Mouse (Mus musculus) midbrain, embryonic 11.5 days (tissue): Measurements from ENCODE around the gene Rars2. TPM values are rescaled to one million over a fixed set of nuclear protein-coding genes. Genes with fewer than 3 reads are reported as not detected.

Source experiments
- ATAC-seq: fragments of 200-750 bp; cut with Nextera tagmentation; 2 replicates; pipeline ENCODE4 v1.8.0; 2017; ENCODE audit warnings: moderate TSS enrichment, moderate library complexity; ENCODE audit not compliant: low FRiP score
- DNase-seq: peaks from one replicate; pipeline ENCODE4 v3.0.0; 2015; ENCODE audit warnings: low spot score; ENCODE audit errors: missing footprints
- H3K27ac ChIP-seq: fragments of 300-500 bp; sonication (generic); 2 replicates; pipeline ENCODE4 v1.5.1; 2014; ENCODE audit warnings: low read depth, low read length
- H3K27me3 ChIP-seq: fragments of 300-500 bp; sonication (generic); 2 replicates; pipeline ENCODE4 v1.6.1; 2014; ENCODE audit warnings: mild to moderate bottlenecking, low read length, moderate library complexity, mixed read lengths; ENCODE audit not compliant: control insufficient read depth, insufficient read depth
- H3K36me3 ChIP-seq: fragments of 300-500 bp; sonication (generic); 2 replicates; pipeline ENCODE4 v1.6.1; 2014; ENCODE audit warnings: mild to moderate bottlenecking, low read length, moderate library complexity, mixed read lengths; ENCODE audit not compliant: control insufficient read depth, insufficient read depth
- H3K4me1 ChIP-seq: fragments of 300-500 bp; sonication (generic); 2 replicates; pipeline ENCODE4 v1.6.1; 2014; ENCODE audit warnings: low read length; ENCODE audit not compliant: control insufficient read depth, insufficient read depth
- H3K4me2 ChIP-seq: fragments of 300-500 bp; sonication (generic); 2 replicates; pipeline ENCODE4 v1.6.1; 2014; ENCODE audit warnings: mild to moderate bottlenecking, moderate library complexity
- H3K4me3 ChIP-seq: fragments of 300-500 bp; sonication (generic); 2 replicates; pipeline ENCODE4 v1.5.1; 2014; ENCODE audit warnings: low read depth, low read length
- H3K9ac ChIP-seq: fragments of 300-500 bp; sonication (generic); 2 replicates; pipeline ENCODE4 v1.6.1; 2014; ENCODE audit warnings: low read length
- H3K9me3 ChIP-seq: fragments of 300-500 bp; sonication (generic); 2 replicates; pipeline ENCODE4 v1.6.1; 2016; ENCODE audit warnings: low read length; ENCODE audit not compliant: control insufficient read depth
- WGBS: fragments of 180-500 bp; shearing (Covaris S2); extraction: QIAGEN DNeasy Blood & Tissue Kit; methylation state at CpG from one replicate; pipeline ENCODE4 v1.1.7; 2014; 5-methylcytosine and 5-hydroxymethylcytosine counted together
- polyA plus RNA-seq: library from polyadenylated mRNA; unstranded; fragments of >200 nt; fragmentation: Nextera tagmentation; extraction: Ambion mirVana; gene quantifications from 2 replicates; pipeline ENCODE4 v1.2.1, GENCODE M21; 2014

The Rars2 gene
- polyA plus RNA-seq, 1 experiment from 2014 or later = 77.3 TPM

GRCm38 (mm10) chr4:34702231-34702630 lies 87.5 kb downstream of the Rars2 start:
- H3K4me3 ChIP-seq = no peak overlapping the region
- H3K27me3 ChIP-seq = no peaks in the 10 kb centered on the region
- H3K36me3 ChIP-seq = no peaks in the 10 kb centered on the region
- no peaks in the 10 kb centered on the region for H3K4me1 ChIP-seq
- no peak overlapping the region for H3K27ac ChIP-seq
- no peak overlapping the region for H3K9ac ChIP-seq
- no peaks in the 10 kb centered on the region for H3K9me3 ChIP-seq
- H3K4me2 ChIP-seq = no peak overlapping the region
- DNase-seq (no peak), ATAC-seq (no peak)
- WGBS = 97% methylated on average over 11 of the region's 11 CpGs

- no peaks in the 10 kb centered on the region for H3K4me1 ChIP-seq
- ATAC-seq = no peak
- no peaks in the 10 kb centered on the region for H3K36me3 ChIP-seq
- no peak overlapping the region for H3K27ac ChIP-seq
- 79% methylated on average over 4 of the region's 4 CpGs for WGBS
- H3K4me2 ChIP-seq = no peak overlapping the region
- H3K9ac ChIP-seq = no peak overlapping the region
- no peak overlapping the region for H3K4me3 ChIP-seq
- H3K9me3 ChIP-seq = no peaks in the 10 kb centered on the region
- DNase-seq = no peak
- H3K27me3 ChIP-seq = no peaks in the 10 kb centered on the region
These were observed 88.3 kb downstream of the Rars2 start for GRCm38 (mm10) chr4:34703029-34703428.

- 78% methylated on average over 3 of the region's 3 CpGs for WGBS
- no peak for ATAC-seq
- H3K4me1 ChIP-seq = no peaks in the 10 kb centered on the region
- no peak overlapping the region for H3K4me3 ChIP-seq
- H3K27me3 ChIP-seq = no peaks in the 10 kb centered on the region
- no peaks in the 10 kb centered on the region for H3K9me3 ChIP-seq
- H3K27ac ChIP-seq = no peak overlapping the region
- H3K9ac ChIP-seq = no peak overlapping the region
- H3K4me2 ChIP-seq = no peak overlapping the region
- H3K36me3 ChIP-seq = no peaks in the 10 kb centered on the region
- DNase-seq = no peak
These were observed 92.5 kb downstream of the Rars2 start for GRCm38 (mm10) chr4:34707248-34707647.

- 80% methylated on average over 3 of the region's 3 CpGs for WGBS
These were observed 93.4 kb downstream of the Rars2 start for GRCm38 (mm10) chr4:34708127-34708526.

More at GRCm38 (mm10) chr4:34708127-34708526, 93.4 kb downstream of the Rars2 start:
- no peak overlapping the region for H3K4me2 ChIP-seq
- H3K27me3 ChIP-seq = no peaks in the 10 kb centered on the region
- no peaks in the 10 kb centered on the region for H3K4me1 ChIP-seq
- no peak overlapping the region for H3K27ac ChIP-seq
- H3K9ac ChIP-seq = no peak overlapping the region
- DNase-seq = no peak
- H3K9me3 ChIP-seq = no peaks in the 10 kb centered on the region
- no peak overlapping the region for H3K4me3 ChIP-seq
- ATAC-seq = no peak
- no peaks in the 10 kb centered on the region for H3K36me3 ChIP-seq

Other genes starting within 250 kb of the Rars2 start
- gene Akirin2, start 64.0 kb upstream of the Rars2 start, polyA plus RNA-seq = 98.7 and 100.0 TPM in 2 replicates
- gene Orc3, start within 50 bp of the Rars2 start, polyA plus RNA-seq = 127 and 135 TPM in 2 replicates
- gene Slc35a1, start 72.5 kb downstream of the Rars2 start, polyA plus RNA-seq = 49.7 and 51.9 TPM in 2 replicates
- 0.48 and 0.99 TPM in 2 replicates for gene Cfap206, start 115.2 kb downstream of the Rars2 start, polyA plus RNA-seq
- not detected in 2 replicates for gene Gm136, start 141.3 kb downstream of the Rars2 start, polyA plus RNA-seq
- gene Smim8, start 163.5 kb downstream of the Rars2 start, polyA plus RNA-seq = 46.0 and 51.8 TPM in 2 replicates